Mouse (Mus musculus): ENCODE results near the gene Krt35.

The Krt35 gene

GRCm38 (mm10) chr11:100096141-100096540 is at the start of gene Krt35:
Gene Krt35 (minus strand): TSS chr11:100096241.
- no peak for DNase-seq (ENCODE audit: low spot score)

DNA sequence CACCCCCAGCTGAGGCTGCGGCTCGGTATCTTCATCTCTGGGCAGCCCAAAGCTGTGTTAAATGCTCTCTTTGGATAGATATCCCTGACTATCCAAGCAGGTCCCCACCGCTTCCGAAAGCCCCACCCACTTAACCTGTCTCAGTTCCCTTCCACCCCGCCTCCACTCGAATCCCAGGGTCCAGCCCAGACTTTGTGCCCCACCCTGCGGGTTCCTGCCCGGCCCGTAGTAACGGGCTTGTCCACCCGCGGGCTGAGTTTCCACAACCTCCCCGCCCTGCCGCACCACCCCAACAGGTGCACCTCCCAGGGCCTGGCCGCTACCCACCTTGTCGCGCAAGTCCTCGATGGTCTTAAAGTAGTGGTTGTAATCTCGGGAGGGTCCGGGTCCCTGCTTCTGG is 49.1 kb upstream of the Krt35 start:
- no peak for DNase-seq (ENCODE audit: low spot score)

GRCm38 (mm10) chr11:100140966-100141365 is 44.9 kb upstream of the Krt35 start:
- no peak for DNase-seq (ENCODE audit: low spot score)

DNA sequence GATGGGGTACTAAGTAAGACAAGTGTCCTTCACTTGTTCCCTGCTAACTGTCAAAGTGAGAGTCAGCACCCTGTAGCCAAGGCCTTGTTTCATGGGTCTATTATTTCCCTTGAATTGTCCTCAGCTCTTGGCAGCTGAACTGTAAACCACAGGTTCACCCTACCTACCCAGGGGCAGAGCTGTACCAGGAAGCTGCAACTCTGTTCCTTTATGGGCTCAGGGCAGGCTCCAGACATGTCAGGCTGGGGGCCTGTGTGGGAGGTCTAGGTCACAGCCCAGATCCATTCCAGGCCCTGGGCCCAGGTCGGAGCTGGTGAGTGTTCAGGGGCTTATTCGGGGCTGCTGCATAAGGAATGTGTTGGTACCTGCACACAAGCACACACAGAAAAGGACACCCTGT is 43.4 kb upstream of the Krt35 start:
- no peak for DNase-seq (ENCODE audit: low spot score)

DNA sequence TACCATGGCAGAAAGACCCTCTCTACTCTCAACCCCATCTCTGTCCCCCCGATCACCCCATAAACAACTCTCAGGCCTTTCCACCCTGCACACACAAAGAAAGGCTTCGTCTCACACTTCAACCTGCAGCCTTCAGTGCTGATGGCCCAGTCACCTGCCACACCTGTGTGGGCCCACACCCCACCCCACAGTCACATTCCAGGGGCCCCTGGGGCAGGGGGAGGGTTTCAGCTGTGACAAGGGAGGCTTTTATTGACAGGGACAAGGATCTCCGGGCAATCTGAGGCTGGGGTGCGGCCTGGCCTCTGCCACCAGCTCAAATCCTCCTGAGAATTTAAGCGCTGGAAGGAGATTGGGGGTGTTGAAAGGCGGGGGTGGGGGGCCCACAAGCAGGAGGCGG is 42.8 kb upstream of the Krt35 start:
- no peak for DNase-seq (ENCODE audit: low spot score)

- DNase-seq (ENCODE audit: low spot score), result no peak
Observed at GRCm38 (mm10) chr11:100137693-100138092, 41.7 kb upstream of the Krt35 start.

DNA sequence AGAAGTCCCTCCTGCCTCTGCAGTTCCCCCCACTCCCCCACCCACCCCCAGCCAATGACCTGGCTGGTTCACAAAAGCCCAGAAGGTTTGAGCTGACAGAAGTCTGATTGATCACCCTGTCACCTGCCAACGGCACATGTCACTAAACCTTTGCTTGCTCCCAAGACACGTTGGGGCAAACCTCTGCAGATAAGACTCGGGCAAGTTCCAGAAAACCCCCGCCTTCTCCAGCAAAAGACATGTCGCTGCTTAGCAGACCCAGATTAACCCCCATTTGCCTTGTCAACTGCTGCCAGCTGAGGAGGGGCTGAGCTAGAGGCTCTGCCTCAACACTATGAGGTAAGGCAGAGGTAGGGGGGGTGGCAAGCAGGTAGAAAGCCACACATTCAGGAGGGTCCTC is 40.5 kb upstream of the Krt35 start:
- DNase-seq (ENCODE audit: low spot score), result no peak

DNA sequence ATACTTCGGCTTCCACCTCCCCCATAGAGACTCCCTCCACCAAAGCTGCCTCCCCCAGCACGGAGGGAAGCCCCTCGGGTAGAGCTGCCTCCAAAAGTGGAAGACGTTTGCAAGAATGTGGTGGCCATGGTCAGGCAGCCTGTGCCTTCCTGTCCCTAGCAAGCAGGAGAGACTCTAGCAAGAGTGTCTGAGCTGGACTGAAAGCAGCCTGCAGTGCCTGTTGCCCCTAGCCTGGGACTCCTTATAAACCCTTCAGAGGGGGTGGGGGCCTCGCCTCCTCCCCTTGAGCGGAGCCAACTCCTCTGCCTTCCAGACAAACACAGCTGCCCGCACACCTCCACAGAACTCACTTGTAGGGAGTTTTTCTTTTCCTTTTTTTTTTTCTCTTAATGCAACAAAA is 39.7 kb upstream of the Krt35 start, which contains the start of gene Krt15:
Gene Krt15, minus strand, starts transcription at position 198 of the 400 bp plus-strand sequence.
- no peak for DNase-seq (ENCODE audit: low spot score)

GRCm38 (mm10) chr11:100124901-100125300 is 28.9 kb upstream of the Krt35 start:
- no peak for DNase-seq (ENCODE audit: low spot score)

- DNase-seq (ENCODE audit: low spot score), result no peak
Observed at GRCm38 (mm10) chr11:100121466-100121865, 25.4 kb upstream of the Krt35 start, which contains the start of gene Krt13. Gene Krt13 (minus strand): TSS chr11:100121566.

DNA sequence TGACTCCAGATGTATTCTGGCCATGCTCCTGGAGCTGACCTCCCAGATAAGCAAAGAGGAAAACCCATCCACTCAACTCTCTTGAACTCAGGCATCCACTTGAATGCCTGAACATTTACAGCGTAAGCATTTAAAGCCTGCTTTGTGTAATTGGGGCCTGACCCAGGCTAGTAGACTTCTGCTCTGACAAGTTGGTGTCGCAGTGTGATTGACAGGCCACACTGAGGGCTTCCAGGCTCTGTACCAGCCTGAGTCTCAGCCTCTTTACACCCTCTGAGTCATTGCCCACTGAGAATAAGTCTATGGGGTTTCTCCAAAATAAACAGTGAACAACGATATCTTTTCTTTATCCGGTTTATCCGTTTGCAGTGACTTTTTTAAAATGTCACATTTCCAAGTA is 24.3 kb upstream of the Krt35 start:
- DNase-seq (ENCODE audit: low spot score), result no peak

DNA sequence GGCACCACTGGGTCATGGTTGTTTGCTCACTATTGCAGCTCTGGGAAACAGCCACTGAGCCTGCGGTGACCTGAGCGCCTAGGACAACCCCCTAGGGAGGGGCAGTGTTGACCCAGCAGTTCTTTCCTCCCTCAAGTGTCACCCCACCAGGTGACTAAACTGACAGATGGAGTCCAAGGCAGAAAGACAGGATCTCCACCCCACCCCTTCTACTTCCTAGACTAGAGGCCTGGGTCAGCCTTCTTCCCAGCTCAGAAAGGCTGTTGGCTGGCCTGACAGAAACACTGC is 17.6 kb upstream of the Krt35 start:
- DNase-seq (ENCODE audit: low spot score), result no peak

DNA sequence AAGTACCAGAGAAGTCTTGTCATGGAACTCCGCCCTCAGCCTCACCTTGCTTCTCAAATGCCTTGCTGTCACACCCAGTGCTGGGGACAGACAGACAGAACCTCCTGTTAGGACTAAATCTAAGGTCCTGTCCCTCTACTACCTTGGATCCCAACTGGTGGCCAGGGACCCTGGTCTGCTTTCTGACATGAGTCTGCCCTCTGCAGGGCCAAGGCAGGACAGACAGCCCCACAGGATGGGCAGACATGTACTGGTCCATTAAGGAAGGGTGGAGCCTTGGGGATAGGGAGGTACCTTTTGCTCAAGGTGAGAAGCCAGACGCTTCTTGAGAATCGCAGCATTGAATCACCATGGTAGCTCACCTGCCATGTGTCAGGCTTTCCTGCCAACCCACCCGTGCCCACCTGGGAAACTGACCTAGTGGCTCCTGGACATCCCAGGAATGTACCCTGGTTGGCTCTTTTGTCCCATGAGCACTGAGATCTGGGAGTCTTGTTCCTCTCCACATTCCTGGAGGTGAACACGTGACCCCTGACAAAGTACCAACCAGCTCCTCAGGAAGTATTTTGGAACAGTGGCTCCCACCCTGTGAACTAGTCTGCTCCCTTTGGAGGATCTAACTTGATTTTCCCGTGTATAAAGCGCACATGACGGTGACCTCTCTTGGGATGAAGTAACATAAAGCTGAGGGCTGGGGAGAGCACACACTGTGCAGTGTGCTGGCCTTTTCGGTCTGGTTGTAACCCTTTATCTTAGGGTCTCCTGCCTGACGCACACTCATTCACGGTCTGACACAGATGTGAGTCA is 17.1 kb upstream of the Krt35 start:
- DNase-seq (ENCODE audit: low spot score), result no peak

DNA sequence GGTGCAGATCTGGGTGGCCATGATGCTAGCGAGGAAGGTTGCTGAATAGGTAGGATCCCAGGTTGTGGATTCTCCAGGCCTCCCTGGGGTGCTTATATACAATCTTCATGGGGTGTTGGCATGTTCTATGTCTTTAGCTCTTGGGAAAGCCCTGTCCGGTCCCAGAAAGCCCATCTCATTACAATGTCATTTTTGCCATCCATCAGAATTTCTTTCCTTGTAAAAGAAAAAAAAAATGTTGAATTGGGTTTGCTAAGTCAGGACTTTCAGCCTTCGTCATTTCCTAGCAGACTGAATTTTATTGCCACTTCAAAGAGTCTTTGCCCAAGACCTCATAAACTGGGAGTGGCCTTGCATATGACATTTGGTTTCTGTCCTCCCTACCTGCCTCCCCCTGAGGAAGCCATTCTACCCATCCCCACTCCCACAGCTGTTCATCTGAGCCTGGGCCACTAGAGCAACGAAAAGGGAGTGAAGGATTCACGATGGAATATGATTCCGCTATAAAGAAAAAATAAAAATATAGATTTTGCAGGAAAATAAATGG is 9.6 kb upstream of the Krt35 start, which contains the start of gene Krt36:
Gene Krt36, minus strand, starts transcription at position 51 of the 547 bp plus-strand sequence.
- DNase-seq (ENCODE audit: low spot score), result no peak

GRCm38 (mm10) chr11:100102693-100103429 is 6.8 kb upstream of the Krt35 start:
- no peak for DNase-seq (ENCODE audit: low spot score)

DNA sequence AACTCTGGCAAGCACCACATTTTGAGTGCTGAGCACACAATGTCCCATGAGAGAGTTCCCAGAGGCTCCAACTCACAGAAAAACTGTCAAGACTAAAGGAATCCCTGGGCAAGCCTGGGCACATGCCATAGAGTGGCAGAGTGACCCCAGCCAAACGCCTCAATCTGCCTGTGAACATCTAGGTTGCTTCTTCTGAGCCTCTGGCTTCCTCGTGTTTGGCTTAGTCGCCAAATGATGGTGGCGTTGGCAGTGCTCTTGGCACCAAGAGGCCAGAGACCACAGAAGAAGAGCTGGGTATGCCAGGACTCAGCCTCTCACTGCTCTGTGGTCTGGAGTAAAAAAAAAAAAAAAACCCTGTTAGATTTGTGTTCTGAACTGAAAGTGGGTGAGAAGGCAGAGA is 4.3 kb upstream of the Krt35 start:
- no peak for DNase-seq (ENCODE audit: low spot score)

DNA sequence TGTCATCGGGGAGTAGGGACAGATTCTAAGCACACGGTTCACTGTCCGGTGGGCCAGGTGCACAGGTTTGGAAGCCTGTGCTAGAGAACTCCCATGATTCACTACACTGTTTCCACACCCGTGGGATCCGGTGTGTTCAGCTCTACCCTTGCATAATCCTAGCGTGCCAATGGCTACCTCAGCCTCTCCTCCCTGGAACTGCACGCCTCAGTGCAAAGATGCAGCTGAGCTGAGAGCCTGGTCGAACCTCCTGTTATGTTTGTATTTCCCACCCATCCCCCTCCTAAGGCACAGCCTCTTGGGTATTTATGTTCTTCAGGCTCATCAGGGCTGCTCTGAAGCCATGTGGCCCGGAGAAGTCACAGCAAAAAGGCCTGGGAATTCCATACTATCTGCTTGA is 1.8 kb upstream of the Krt35 start:
- no peak for DNase-seq (ENCODE audit: low spot score)

DNA sequence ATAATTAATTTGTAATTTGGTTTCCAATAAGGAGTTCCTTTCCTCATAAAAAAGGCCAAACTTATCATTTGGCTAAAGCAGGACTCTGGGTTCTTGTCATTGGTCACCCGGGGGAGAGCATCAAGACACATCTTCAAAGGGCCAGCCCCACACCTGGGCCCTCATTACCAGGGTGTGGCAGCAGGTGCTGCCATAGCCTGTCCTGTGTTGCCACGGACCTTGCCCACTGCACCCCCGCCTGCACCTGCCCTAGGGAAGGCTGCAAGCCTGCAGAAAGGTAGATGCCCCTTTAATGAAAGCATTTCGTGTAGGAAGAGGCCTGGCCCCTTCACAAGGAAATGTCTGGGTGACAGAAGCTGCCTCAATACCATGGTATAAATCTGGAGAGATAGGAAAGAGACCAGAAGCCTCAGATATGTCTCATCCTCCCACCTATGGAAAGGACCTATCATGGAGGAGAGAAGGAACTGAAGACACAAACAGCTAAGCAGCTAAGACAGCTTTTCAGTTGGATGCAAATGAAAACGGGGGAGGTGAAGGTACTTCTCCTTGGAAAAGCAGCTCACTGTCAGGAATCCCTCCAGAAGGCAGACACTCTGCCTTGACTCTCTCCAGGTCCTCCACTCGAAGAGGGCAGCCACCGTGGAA is 7.5 kb downstream of the Krt35 start:
- no peak for DNase-seq (ENCODE audit: low spot score)

DNA sequence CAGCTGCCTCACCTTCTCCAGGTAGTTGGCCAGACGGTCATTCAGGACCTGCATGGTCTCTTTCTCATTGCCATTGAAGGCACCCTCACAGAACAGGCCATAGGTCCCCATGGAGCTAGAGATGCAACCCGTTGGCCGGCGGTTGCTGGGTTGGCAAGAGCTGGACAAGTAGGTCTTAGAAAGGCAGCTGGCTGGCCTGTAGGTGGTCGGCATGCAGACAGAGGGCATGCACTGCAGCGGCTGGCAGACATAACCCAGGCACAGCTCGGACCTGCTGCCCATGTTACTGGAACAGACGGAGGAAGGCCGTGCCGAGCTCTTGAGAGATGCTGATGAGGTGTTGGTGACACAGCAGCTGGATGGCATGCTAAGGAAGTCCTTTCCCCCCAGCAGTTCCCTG is 8.2 kb downstream of the Krt35 start, which contains the start of gene Krt32:
Gene Krt32, minus strand, starts transcription at position 366 of the 400 bp plus-strand sequence.
- DNase-seq (ENCODE audit: low spot score), result no peak

GRCm38 (mm10) chr11:100073873-100074272 is 22.2 kb downstream of the Krt35 start:
- no peak for DNase-seq (ENCODE audit: low spot score)

DNA sequence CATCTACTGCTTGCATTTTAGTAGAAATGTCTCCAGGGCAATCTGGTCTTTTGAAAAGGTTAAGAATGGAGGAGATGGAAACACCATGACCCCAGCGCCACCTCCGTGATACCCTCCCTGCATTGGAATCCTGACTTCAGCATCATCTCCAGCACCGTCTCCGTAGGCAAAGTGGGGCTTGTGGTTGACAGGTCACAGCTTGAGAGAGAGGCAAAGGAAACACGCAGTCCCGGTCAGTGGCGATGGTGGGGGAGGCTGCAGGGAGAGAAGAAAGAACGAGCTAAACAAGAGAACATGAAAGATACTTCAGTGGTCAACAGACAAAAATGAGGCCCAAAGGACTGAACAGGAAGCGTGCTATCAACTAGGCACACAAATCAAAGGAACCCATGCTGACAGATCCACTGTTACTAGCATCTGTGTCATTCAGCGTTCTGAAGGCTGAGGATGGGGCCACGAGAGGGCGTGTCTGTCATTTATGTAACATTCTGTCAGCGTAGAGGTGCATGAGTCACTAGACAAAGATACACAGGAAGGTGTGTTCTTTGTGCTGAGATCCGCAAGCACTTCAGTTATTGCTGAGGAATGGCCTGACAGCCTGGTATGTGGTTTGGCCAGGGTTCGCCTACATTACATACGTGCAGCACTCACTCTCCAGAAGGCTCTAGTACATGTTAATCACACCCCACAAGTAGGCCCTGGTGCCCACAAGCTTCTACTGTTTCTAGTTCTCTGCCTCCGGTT is 28.6 kb downstream of the Krt35 start:
- DNase-seq (ENCODE audit: low spot score), result peak; percentile 44
